Mouse (Mus musculus) G1E (cell line): ENCODE measurements around the gene Ggt5. TPM values are rescaled to one million over a fixed set of nuclear protein-coding genes. Genes with fewer than 3 reads are reported as not detected.

Experiments used
- ATAC-seq: 2 replicates; pipeline ENCODE4 v1.8.0; 2016; ENCODE audit warnings: mild to moderate bottlenecking; ENCODE audit not compliant: insufficient number of reproducible peaks, poor library complexity, low FRiP score, severe bottlenecking; ENCODE audit errors: extremely low read depth
- DNase-seq: peaks from one replicate; pipeline ENCODE4 v3.0.0; 2012; ENCODE audit warnings: low spot score
- H3K27me3 ChIP-seq: 2 replicates; pipeline ENCODE4 v1.6.1; 2012; ENCODE audit warnings: mild to moderate bottlenecking, low read length, inconsistent platforms; ENCODE audit not compliant: insufficient read depth
- H3K36me3 ChIP-seq: replicated peaks from 2 replicates; pipeline ENCODE3; 2012; ENCODE audit warnings: mild to moderate bottlenecking, inconsistent platforms
- H3K4me1 ChIP-seq: 2 replicates; pipeline ENCODE4 v1.6.1; 2012; ENCODE audit warnings: low read depth, low read length, inconsistent platforms, mixed read lengths; ENCODE audit not compliant: insufficient read depth
- H3K4me3 ChIP-seq: 2 replicates; pipeline ENCODE4 v1.5.1; 2012; ENCODE audit warnings: low read depth, mild to moderate bottlenecking, inconsistent platforms, low read length, moderate library complexity, mixed read lengths
- H3K9me3 ChIP-seq: replicated peaks from 2 replicates; pipeline ENCODE4 v1.6.1; 2012; ENCODE audit warnings: inconsistent platforms
- CTCF ChIP-seq: IDR thresholded peaks from 2 replicates; pipeline ENCODE4 v1.5.1; 2012; ENCODE audit warnings: low read depth, low read length, inconsistent platforms, mixed read lengths
- GATA1 ChIP-seq: IDR thresholded peaks from 2 replicates; pipeline ENCODE4 v1.6.1; 2012; ENCODE audit warnings: borderline replicate concordance, low read length, inconsistent platforms, mixed read lengths
- GATA2 ChIP-seq: IDR thresholded peaks from 2 replicates; pipeline ENCODE4 v1.6.1; 2012; ENCODE audit warnings: low read depth, low read length, inconsistent platforms, borderline replicate concordance
- POLR2AphosphoS5 ChIP-seq: IDR thresholded peaks from 2 replicates; pipeline ENCODE4 v1.6.1; 2012; ENCODE audit warnings: low read depth, low read length, inconsistent platforms; ENCODE audit not compliant: insufficient replicate concordance
- TAL1 ChIP-seq: conservative IDR thresholded peaks from 2 replicates; pipeline ENCODE4 v1.6.1; 2012; ENCODE audit warnings: low read depth, low read length, inconsistent platforms, mixed read lengths
- polyA plus RNA-seq: library from polyadenylated mRNA; stranded (reverse); fragments of >175 nt; gene quantifications from 2 replicates; pipeline ENCODE4 v1.2.3, GENCODE M21; 2012
- total RNA-seq, 2 experiments: library from RNA; stranded (forward) in 1 of 2; stranded (reverse) in 1 of 2; fragments of 200-1000 nt in 1 of 2; fragments of >200 nt in 1 of 2; fragmentation: Nextera tagmentation in 1 of 2; gene quantifications; 2 replicates each; pipeline ENCODE4 v1.2.3; 2014 to 2017

The Ggt5 gene
- total and polyA plus RNA-seq, 3 experiments: 0.22 TPM; not detected in 2

GRCm38 (mm10) chr10:75559676-75560548 is 29.2 kb upstream of the Ggt5 start, which contains the start of gene Lrrc75b:
Lrrc75b (minus strand) TSS chr10:75560330.
- Histone ChIP-seq H3K27me3 (peaks cover 61% of the 10 kb centered on the region), H3K36me3 (no peaks in the 10 kb centered on the region), H3K9me3 (no peaks in the 10 kb centered on the region), H3K4me1 (no peaks in the 10 kb centered on the region), H3K4me3 (no peak within 1 kb of the TSS)
- DNase-seq (no peak), ATAC-seq (no peak)
- TF ChIP-seq POLR2AphosphoS5: no peak
- TF ChIP-seq CTCF: no peak
- no peak for TF ChIP-seq GATA2
- no peak for TF ChIP-seq TAL1
- TF ChIP-seq GATA1: no peak

- peaks cover 4% of the 10 kb centered on the region for H3K4me1 ChIP-seq
- peaks cover 61% of the 10 kb centered on the region for H3K27me3 ChIP-seq
- ATAC-seq (no peak), DNase-seq (no peak)
- no peaks in the 10 kb centered on the region for H3K9me3 ChIP-seq
- no peaks in the 10 kb centered on the region for H3K36me3 ChIP-seq
- H3K4me3 ChIP-seq: no peak overlapping the region
- no peak for TF ChIP-seq TAL1
- TF ChIP-seq GATA2: no peak
- TF ChIP-seq GATA1: no peak
- TF ChIP-seq CTCF: no peak
- TF ChIP-seq POLR2AphosphoS5: no peak
These were observed 28.6 kb upstream of the Ggt5 start for GRCm38 (mm10) chr10:75560549-75560899.

GRCm38 (mm10) chr10:75561071-75561654 is 28.0 kb upstream of the Ggt5 start, which contains the start of gene Ggt1:
Ggt1 (plus strand) TSS chr10:75561604.
- Histone ChIP-seq H3K9me3 (no peaks in the 10 kb centered on the region), H3K4me1 (peaks cover 8% of the 10 kb centered on the region), H3K36me3 (no peaks in the 10 kb centered on the region), H3K27me3 (peaks cover 56% of the 10 kb centered on the region), H3K4me3 (no peak within 1 kb of the TSS)
- DNase-seq (no peak), ATAC-seq (no peak)
- TF ChIP-seq GATA1: no peak
- no peak for TF ChIP-seq GATA2
- TF ChIP-seq TAL1: no peak
- TF ChIP-seq CTCF: no peak
- TF ChIP-seq POLR2AphosphoS5: no peak

GRCm38 (mm10) chr10:75562596-75562995 is 26.5 kb upstream of the Ggt5 start:
- ATAC-seq (no peak), DNase-seq (no peak)
- no peaks in the 10 kb centered on the region for H3K9me3 ChIP-seq
- H3K27me3 ChIP-seq: peaks cover 46% of the 10 kb centered on the region
- TF ChIP-seq CTCF (no peak), POLR2AphosphoS5 (no peak), GATA1 (no peak), GATA2 (no peak), TAL1 (no peak)
- no peaks in the 10 kb centered on the region for H3K36me3 ChIP-seq
- no peak overlapping the region for H3K4me3 ChIP-seq
- H3K4me1 ChIP-seq: peaks cover 8% of the 10 kb centered on the region

- H3K36me3 ChIP-seq: no peaks in the 10 kb centered on the region
- peaks cover 42% of the 10 kb centered on the region for H3K27me3 ChIP-seq
- no peak for ATAC-seq
- TF ChIP-seq GATA2: no peak
- no peak for TF ChIP-seq POLR2AphosphoS5
- no peak for TF ChIP-seq CTCF
- no peak for TF ChIP-seq TAL1
- H3K4me1 ChIP-seq: peaks cover 8% of the 10 kb centered on the region
- no peaks in the 10 kb centered on the region for H3K9me3 ChIP-seq
- no peak overlapping the region for H3K4me3 ChIP-seq
- DNase-seq: no peak
These were observed 24.4 kb upstream of the Ggt5 start for GRCm38 (mm10) chr10:75564687-75565265.

- Histone ChIP-seq H3K4me3 (no peak overlapping the region), H3K36me3 (no peaks in the 10 kb centered on the region), H3K27me3 (peaks cover 36% of the 10 kb centered on the region), H3K4me1 (peaks cover 8% of the 10 kb centered on the region), H3K9me3 (no peaks in the 10 kb centered on the region)
- TF ChIP-seq CTCF (no peak), GATA1 (no peak), GATA2 (no peak), POLR2AphosphoS5 (no peak), TAL1 (no peak)
- DNase-seq (no peak), ATAC-seq (peak; percentile 54)
These were observed 23.7 kb upstream of the Ggt5 start for GRCm38 (mm10) chr10:75565436-75565835.
